Mouse (Mus musculus) E14TG2a.4 (cell line): Measurements from ENCODE around the gene Dck.

Experiments
- CTCF ChIP-seq: conservative IDR thresholded peaks from 2 replicates; pipeline ENCODE4 v1.5.1; 2014; ENCODE audit warnings: low read length
- NANOG ChIP-seq: IDR thresholded peaks from 2 replicates; pipeline ENCODE4 v1.6.1; 2014; ENCODE audit warnings: borderline replicate concordance, low read length, mixed read lengths
- POU5F1 ChIP-seq: IDR thresholded peaks from 2 replicates; pipeline ENCODE4 v1.6.1; 2014; ENCODE audit warnings: low read length, borderline replicate concordance

DNA sequence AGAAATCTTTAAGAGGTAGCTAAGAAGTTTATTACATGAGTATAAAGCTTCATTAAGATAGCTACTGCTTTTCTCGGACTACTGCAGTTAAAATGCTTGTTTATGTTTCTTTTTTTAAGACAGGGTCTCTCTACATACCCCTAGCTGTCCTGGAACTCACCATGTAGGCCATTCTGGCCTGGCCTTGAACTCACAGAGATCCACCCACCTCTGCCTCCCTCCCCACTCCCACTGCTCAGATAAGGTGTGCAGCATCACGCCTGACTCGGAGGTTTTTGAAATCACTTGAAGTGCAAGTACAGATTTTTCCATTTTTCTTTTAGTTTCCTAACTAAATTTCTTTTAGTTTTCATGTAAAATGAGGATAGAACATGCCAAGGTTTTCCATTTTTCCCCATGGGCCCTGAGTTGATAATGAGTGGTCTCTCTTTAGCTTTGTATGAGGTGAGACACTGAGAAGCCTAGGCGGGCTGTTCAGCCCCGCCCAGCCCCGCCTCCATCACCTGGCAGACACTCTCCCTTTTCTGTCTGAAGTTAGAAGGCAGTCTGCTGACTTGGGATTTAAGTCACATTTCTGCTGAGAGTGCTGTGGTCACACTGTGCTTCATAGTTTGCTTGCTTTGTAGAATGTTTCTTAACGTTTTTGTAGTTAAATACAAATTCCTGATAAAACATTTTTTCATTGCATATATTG, 17.4 kb downstream of the Dck start:
- TF ChIP-seq CTCF (no peak), POU5F1 (no peak), NANOG (no peak)
